Mouse (Mus musculus) adipose tissue, adult 10 weeks (tissue): ENCODE results near the gene Gtf3c3. TPM values are rescaled to one million over a fixed set of nuclear protein-coding genes. Genes with fewer than 3 reads are reported as not detected.

Source experiments
- polyA plus RNA-seq: library from polyadenylated mRNA; stranded (reverse); fragments of 350-450 nt; fragmentation: Illumina TruSeq; extraction: RNeasy Lipid Tissue Mini Kit (QIAGEN cat#74804); gene quantifications from one replicate; pipeline ENCODE4 v1.2.3, GENCODE M21; 2014; ENCODE audit warnings: low read depth, low replicate concordance

Gene Gtf3c3
- polyA plus RNA-seq = 12.2 TPM

GRCm38 (mm10) chr1:54438340-54439079, at the start of gene Gtf3c3:
Gene Gtf3c3 (minus strand): TSS chr1:54438971.

Other genes with a start within 250 kb of the Gtf3c3 start
- 1.8 TPM for gene Hecw2, start 243.8 kb downstream of the Gtf3c3 start, polyA plus RNA-seq
- gene Ccdc150, start 188.3 kb downstream of the Gtf3c3 start, polyA plus RNA-seq = 2.0 TPM
- 11.4 TPM for gene Pgap1, start 118.7 kb upstream of the Gtf3c3 start, polyA plus RNA-seq